Mouse (Mus musculus) CH12.LX (cell line): ENCODE measurements around the gene Gck. TPM values are rescaled to one million over a fixed set of nuclear protein-coding genes. Genes with fewer than 3 reads are reported as not detected.

ENCODE experiments used
- DNase-seq: peaks from one replicate; pipeline ENCODE4 v3.0.0-alpha.2; 2013; ENCODE audit errors: extremely low read depth
- H3K27ac ChIP-seq: 2 replicates; pipeline ENCODE4 v1.5.1; 2012; ENCODE audit warnings: low read depth, mild to moderate bottlenecking, control low read depth, moderate library complexity; ENCODE audit not compliant: insufficient read depth
- H3K27me3 ChIP-seq: replicated peaks from 2 replicates; pipeline ENCODE3; 2012; ENCODE audit warnings: inconsistent platforms
- H3K36me3 ChIP-seq, 2 experiments: replicated peaks in 1 of 2; 2 replicates each; pipeline versions ENCODE3 to v1.6.1; 2012; ENCODE audit warnings: inconsistent platforms in 1 of 2, low read length in 1 of 2, mild to moderate bottlenecking in 1 of 2, mixed read lengths in 1 of 2, moderate library complexity in 1 of 2; ENCODE audit not compliant: control insufficient read depth in 1 of 2, insufficient read depth in 1 of 2
- H3K4me1 ChIP-seq, 2 experiments: 2 replicates each; pipeline ENCODE4 v1.6.1; 2012; ENCODE audit warnings: inconsistent platforms in 1 of 2, moderate library complexity in 1 of 2; ENCODE audit not compliant: insufficient read depth in 2 of 2, control insufficient read depth in 1 of 2
- H3K4me2 ChIP-seq: 2 replicates; pipeline ENCODE4 v1.6.1; 2012; ENCODE audit warnings: low read depth, mild to moderate bottlenecking, control low read depth; ENCODE audit not compliant: poor library complexity, insufficient read depth, severe bottlenecking
- H3K4me3 ChIP-seq, 3 experiments: fragments of 150-350 bp in 1 of 3; sonication (generic) in 1 of 3; replicated peaks in 1 of 3; 2 replicates each; pipeline versions ENCODE3 to v1.5.1; 2011 to 2012; ENCODE audit warnings: low read depth in 2 of 3, low read length in 2 of 3, mild to moderate bottlenecking in 2 of 3, moderate library complexity in 2 of 3, control low read depth in 1 of 3, improper control_type of control experiment in 1 of 3, inconsistent platforms in 1 of 3, mixed read lengths in 1 of 3; ENCODE audit not compliant: poor library complexity in 1 of 3
- H3K79me2 ChIP-seq: replicated peaks from 2 replicates; pipeline ENCODE4 v1.6.1; 2012; ENCODE audit warnings: mild to moderate bottlenecking, moderate library complexity; ENCODE audit not compliant: control insufficient read depth, poor library complexity, insufficient read depth, severe bottlenecking; ENCODE audit errors: extremely low read depth
- H3K9ac ChIP-seq: 2 replicates; pipeline ENCODE4 v1.6.1; 2012; ENCODE audit warnings: low read depth, mild to moderate bottlenecking, control low read depth, moderate library complexity; ENCODE audit not compliant: insufficient read depth
- H3K9me3 ChIP-seq: replicated peaks from 2 replicates; pipeline ENCODE3; 2012; ENCODE audit warnings: low read length, inconsistent platforms, mixed read lengths
- ELF1 ChIP-seq: IDR thresholded peaks from 2 replicates; pipeline ENCODE4 v1.6.1; 2014; ENCODE audit warnings: low read depth, mild to moderate bottlenecking, inconsistent platforms, low read length, improper control_type of control experiment
- MAX ChIP-seq: IDR thresholded peaks from 2 replicates; pipeline ENCODE4 v1.6.1; 2011; ENCODE audit warnings: low read length, improper control_type of control experiment
- MAZ ChIP-seq: IDR thresholded peaks from 2 replicates; pipeline ENCODE4 v1.6.1; 2012; ENCODE audit warnings: low read depth, mild to moderate bottlenecking, inconsistent platforms, low read length, improper control_type of control experiment, moderate library complexity
- MXI1 ChIP-seq: IDR thresholded peaks from 2 replicates; pipeline ENCODE4 v1.6.1; 2011; ENCODE audit warnings: mild to moderate bottlenecking, low read depth, low read length, improper control_type of control experiment
- NELFE ChIP-seq: IDR thresholded peaks from 2 replicates; pipeline ENCODE4 v1.6.1; 2011; ENCODE audit warnings: low read depth, low read length, improper control_type of control experiment
- NRF1 ChIP-seq: IDR thresholded peaks from 2 replicates; pipeline ENCODE4 v1.6.1; 2014; ENCODE audit warnings: low read depth, mild to moderate bottlenecking, inconsistent platforms, low read length, improper control_type of control experiment, moderate library complexity
- PAX5 ChIP-seq: IDR thresholded peaks from 2 replicates; pipeline ENCODE4 v1.6.1; 2012; ENCODE audit warnings: low read length, inconsistent platforms, mixed read lengths
- POLR2A ChIP-seq: IDR thresholded peaks from 2 replicates; pipeline ENCODE4 v1.6.1; 2011; ENCODE audit warnings: low read depth, mild to moderate bottlenecking, improper control_type of control experiment, low read length
- ZKSCAN1 ChIP-seq: IDR thresholded peaks from 2 replicates; pipeline ENCODE4 v1.6.1; 2012; ENCODE audit warnings: low read depth, inconsistent platforms, low read length, improper control_type of control experiment, borderline replicate concordance
- ZNF384 ChIP-seq: IDR thresholded peaks from 2 replicates; pipeline ENCODE4 v1.6.1; 2012; ENCODE audit warnings: low read depth, low read length, improper control_type of control experiment, inconsistent platforms
- dilution Hi-C: fragments of 300-500 bp; cut with MboI; formaldehyde crosslinking; loops from 2 replicates; pipeline ENCODE4 v1.14.3; 2020; ENCODE audit warnings: low sequenced_read_pairs; ENCODE audit not compliant: extremely low pct_unique_long_range_greater_than_20kb, extremely low pct_ligation_motif_present
- in situ Hi-C: fragments of 300-500 bp; cut with MboI; formaldehyde crosslinking; loops from 3 replicates; pipeline ENCODE4 v1.14.3; 2019; ENCODE audit warnings: low sequenced_read_pairs, low pct_ligation_motif_present, low pct_unique_long_range_greater_than_20kb, mixed read lengths
- polyA plus RNA-seq: library from polyadenylated mRNA; unstranded; fragments of >175 nt; gene quantifications from 2 replicates; pipeline ENCODE4 v1.2.1, GENCODE M21; 2012; ENCODE audit warnings: low read depth; ENCODE audit not compliant: insufficient read length
- total RNA-seq, 2 experiments: library from RNA; depleted of rRNA; stranded (reverse); fragments of 300-350 nt in 1 of 2; fragments of >200 nt in 1 of 2; gene quantifications; 2 replicates each; pipeline ENCODE4 v1.2.3; 2012 to 2014

Gene Gck
- total and polyA plus RNA-seq, 3 experiments: 0.68 to 1.4 (median 1.0) TPM

- dilution Hi-C loops (no loop called here), in situ Hi-C loops (no loop called here)
- no peak overlapping the region for H3K27ac ChIP-seq
- H3K9ac ChIP-seq: no peak overlapping the region
- H3K4me3 ChIP-seq: no peak overlapping the region
- H3K4me1 ChIP-seq: peaks cover 23% of the 10 kb centered on the region in 2 experiments
- DNase-seq: no peak
- no peaks in the 10 kb centered on the region for H3K79me2 ChIP-seq
- no peaks in the 10 kb centered on the region for H3K9me3 ChIP-seq
- no peak for TF ChIP-seq POLR2A
- no peak for TF ChIP-seq MAX
- no peak for TF ChIP-seq ZKSCAN1
- no peak for TF ChIP-seq PAX5
- no peak for TF ChIP-seq NRF1
- no peak overlapping the region for H3K4me2 ChIP-seq
- H3K27me3 ChIP-seq: peaks cover 11% of the 10 kb centered on the region
- H3K36me3 ChIP-seq: no peaks in the 10 kb centered on the region
Observed at GRCm38 (mm10) chr11:5901320-5901719, 48.6 kb downstream of the Gck start.

GRCm38 (mm10) chr11:5899286-5899685 lies 50.6 kb downstream of the Gck start:
- TF ChIP-seq POLR2A (no peak), NRF1 (no peak), MXI1 (no peak)
- no peak overlapping the region for H3K9ac ChIP-seq
- dilution Hi-C loops (no loop called here), in situ Hi-C loops (no loop called here)
- H3K27me3 ChIP-seq: peaks cover 11% of the 10 kb centered on the region
- no peaks in the 10 kb centered on the region for H3K9me3 ChIP-seq
- H3K79me2 ChIP-seq: no peaks in the 10 kb centered on the region
- peaks cover 30 to 35% of the 10 kb centered on the region in 2 experiments for H3K4me1 ChIP-seq
- H3K4me3 ChIP-seq: no peak overlapping the region
- H3K36me3 ChIP-seq: no peaks in the 10 kb centered on the region
- H3K4me2 ChIP-seq: no peak overlapping the region
- H3K27ac ChIP-seq: no peak overlapping the region
- DNase-seq: no peak

GRCm38 (mm10) chr11:5898531-5898930 lies 51.4 kb downstream of the Gck start, which contains the start of gene Myl7:
Myl7 (minus strand) TSS chr11:5898782.
- in situ Hi-C loops (no loop called here), dilution Hi-C loops (no loop called here)
- TF ChIP-seq ELF1 (no peak), MAZ (no peak), MAX (no peak), ZNF384 (no peak), NELFE (no peak)
- Histone ChIP-seq H3K4me3 (no peak within 1 kb of the TSS), H3K9me3 (no peaks in the 10 kb centered on the region), H3K36me3 (no peaks in the 10 kb centered on the region), H3K9ac (no peak within 1 kb of the TSS), H3K79me2 (no peaks in the 10 kb centered on the region), H3K27me3 (peaks cover 11% of the 10 kb centered on the region), H3K4me2 (no peak within 1 kb of the TSS), H3K4me1 (peaks cover 30 to 35% of the 10 kb centered on the region in 2 experiments), H3K27ac (no peak within 1 kb of the TSS)
- DNase-seq: no peak
